Comparison of ENCODE assay signal across 27 mouse cellular contexts in genomic region chr4:147509174-147509573, GRCm38 (mm10). TPM values are rescaled to one million over a fixed set of nuclear protein-coding genes. Genes with fewer than 3 reads are reported as not detected.
"Had no signal": no experiment of that assay in that cellular context is flagged by ENCODE, and none has a peak within 500 bp of the region (broad histone marks: within the 10 kb centered on the region; RNA-seq: fewer than 3 reads in every experiment).

No protein-coding gene starts in this region.

- H3K4me2 ChIP-seq: hindbrain, embryonic 12.5 days; hindbrain, embryonic 14.5 days; limb, embryonic 12.5 days; liver, embryonic 11.5 days; liver, embryonic 13.5 days; liver, embryonic 15.5 days had no signal

- H3K27ac ChIP-seq: heart, embryonic 10.5 days; hindbrain, embryonic 12.5 days; hindbrain, embryonic 14.5 days; layer of hippocampus, adult 2 months; left cerebral cortex, adult 2 months; limb, embryonic 12.5 days; liver, embryonic 13.5 days; liver, embryonic 15.5 days had no signal

- H3K4me3 ChIP-seq: heart, embryonic 10.5 days; hindbrain, embryonic 12.5 days; layer of hippocampus, adult 2 months; left cerebral cortex, adult 2 months; limb, embryonic 12.5 days; liver, embryonic 13.5 days; liver, embryonic 15.5 days had no signal

- H3K9ac ChIP-seq: hindbrain, embryonic 12.5 days; hindbrain, embryonic 14.5 days; limb, embryonic 12.5 days; liver, embryonic 13.5 days; liver, embryonic 15.5 days had no signal

- H3K4me1 ChIP-seq: heart, embryonic 10.5 days; hindbrain, embryonic 12.5 days; limb, embryonic 12.5 days; liver, embryonic 13.5 days; liver, embryonic 15.5 days had no signal

- H3K27me3 ChIP-seq: hindbrain, embryonic 12.5 days; limb, embryonic 12.5 days; liver, embryonic 13.5 days; liver, embryonic 15.5 days had no signal

- ATAC-seq: hindbrain, embryonic 16.5 days; intestine, postnatal 0 days had no signal

- DNase-seq: gastrocnemius, postnatal 14 days; gastrocnemius, postnatal 36 days; heart, adult 18-20 months; heart, postnatal 10 days; kidney, adult 18-20 months; kidney, adult 8-10 months; kidney, postnatal 10 days; kidney, postnatal 25 days; kidney, postnatal 4 days; liver; liver, embryonic 13.5 days had no signal

RNA-seq across cellular contexts. Expression of gene Gm16503, which starts 30.8 kb away (rescaled TPM):
- total RNA-seq: gastrocnemius, adult 18-20 months had no signal

RNA-seq across cellular contexts. Expression of gene Zfp985, which starts 43.9 kb away (rescaled TPM):
- total RNA-seq: layer of hippocampus, adult 2 months; layer of hippocampus, postnatal 10 days; layer of hippocampus, postnatal 25 days; left cerebral cortex, adult 2 months; left cerebral cortex, postnatal 36 days had no signal
- polyA plus RNA-seq: gonadal fat pad, adult 2 months; heart, embryonic 14.5 days had no signal
